Mouse (Mus musculus) bone marrow, adult 2 months (tissue): ENCODE measurements around the gene Cnpy2. TPM values are rescaled to one million over a fixed set of nuclear protein-coding genes. Genes with fewer than 3 reads are reported as not detected.

ENCODE experiments used
- H3K27ac ChIP-seq: fragments of 200-500 bp; 2 replicates; pipeline ENCODE4 v1.5.1; 2012; ENCODE audit warnings: low read depth, mild to moderate bottlenecking, control low read depth, inconsistent platforms, low read length; ENCODE audit not compliant: control insufficient read depth, poor library complexity, insufficient read depth
- H3K4me1 ChIP-seq: fragments of 200-500 bp; 2 replicates; pipeline ENCODE4 v1.6.1; 2011; ENCODE audit warnings: low read length; ENCODE audit not compliant: control insufficient read depth, insufficient read depth
- H3K4me3 ChIP-seq: fragments of 200-500 bp; replicated peaks from 2 replicates; pipeline ENCODE3; 2011; ENCODE audit warnings: mild to moderate bottlenecking, low read depth, low read length, control low read depth; ENCODE audit not compliant: control insufficient read depth
- CTCF ChIP-seq: fragments of 200-500 bp; IDR thresholded peaks from 2 replicates; pipeline ENCODE4 v1.5.1; 2011; ENCODE audit warnings: low read length, control low read depth; ENCODE audit not compliant: control insufficient read depth, insufficient read depth
- POLR2A ChIP-seq: fragments of 200-500 bp; IDR thresholded peaks from 2 replicates; pipeline ENCODE4 v1.6.1; 2011; ENCODE audit warnings: low read depth, mild to moderate bottlenecking, control low read depth, low read length, borderline replicate concordance; ENCODE audit not compliant: control insufficient read depth
- WGBS: fragments of 180-500 bp; shearing (Covaris S2); methylation state at CpG from one replicate; pipeline ENCODE4 v1.1.7; 2018; 5-methylcytosine and 5-hydroxymethylcytosine counted together
- polyA plus RNA-seq: library from polyadenylated mRNA; stranded (reverse); fragments of >200 nt; gene quantifications from 2 replicates; pipeline ENCODE4 v1.2.4, GENCODE M21; 2011; ENCODE audit warnings: low replicate concordance; ENCODE audit not compliant: missing spikeins, insufficient read depth, insufficient read length

Cnpy2 gene
- polyA plus RNA-seq, 1 experiment = 52.5 TPM

GRCm38 (mm10) chr10:128302785-128303125 lies 19.5 kb upstream of the Cnpy2 start:
- Histone ChIP-seq H3K4me3 (peak overlapping the region; percentile 65), H3K27ac (peak overlapping the region; percentile 73), H3K4me1 (peaks cover 4% of the 10 kb centered on the region; the same call in 1 of the 2 replicates)
- WGBS = 0% methylated on average over 9 of the region's 9 CpGs
- TF ChIP-seq CTCF (no peak), POLR2A (no peak)

DNA sequence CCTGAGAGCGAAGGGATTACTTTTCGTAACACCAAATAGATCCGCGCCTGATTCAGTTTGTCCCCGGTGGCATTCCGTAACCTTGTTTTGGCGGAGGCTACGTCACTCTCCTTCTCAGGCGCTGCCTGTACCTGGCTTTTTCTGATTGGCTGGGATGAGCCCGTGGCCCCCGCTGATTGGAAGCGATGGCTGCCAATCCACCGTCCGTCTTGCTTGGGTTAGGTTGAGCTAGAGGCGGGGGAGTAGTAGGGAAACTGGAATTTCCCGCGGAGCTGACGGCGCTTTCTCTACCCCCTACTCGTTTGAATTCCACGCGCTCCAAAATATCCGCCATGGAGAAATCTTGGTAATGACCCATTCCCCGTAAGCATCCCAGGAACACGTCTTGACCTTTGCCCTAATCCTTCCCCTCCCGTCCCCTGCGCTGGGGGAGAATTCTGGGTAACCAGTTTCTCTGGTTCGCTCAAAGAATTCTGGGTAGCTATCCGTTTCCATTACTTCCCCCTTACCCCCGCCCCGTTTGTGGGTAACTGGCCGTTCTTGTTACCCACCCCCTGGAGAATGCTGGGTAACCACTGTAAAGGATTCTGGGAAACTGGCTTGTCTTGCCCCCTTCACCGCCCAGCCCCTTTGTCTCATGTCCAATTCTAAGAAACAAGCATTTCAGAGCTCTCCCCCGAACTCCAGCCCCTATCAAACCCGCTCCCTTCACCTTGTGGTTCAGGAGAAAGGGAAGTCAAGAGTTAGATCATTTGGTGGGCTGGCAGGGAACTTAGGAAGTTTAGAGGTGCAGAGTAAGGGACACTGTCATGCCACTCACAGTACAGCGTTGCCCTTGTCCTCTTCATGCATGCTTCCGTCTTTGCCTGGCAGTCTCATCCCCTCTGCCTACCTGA lies 18.9 kb upstream of the Cnpy2 start, which contains the start of gene Pan2:
Gene Pan2, plus strand, starts transcription at position 210 of the 896 bp plus-strand sequence.
- under 1% methylated on average over 37 of the region's 37 CpGs for WGBS
- Histone ChIP-seq H3K4me1 (peaks cover 3% of the 10 kb centered on the region; the same call in 1 of the 2 replicates), H3K27ac (peak within 1 kb of the TSS; percentile 88), H3K4me3 (peak within 1 kb of the TSS; percentile 80)
- TF ChIP-seq POLR2A (peak; percentile 69; the same call in 1 of the 2 replicates), CTCF (no peak)

- H3K4me3 ChIP-seq = no peak overlapping the region
- no peak overlapping the region for H3K27ac ChIP-seq
- TF ChIP-seq CTCF (no peak), POLR2A (no peak)
- no peaks in the 10 kb centered on the region for H3K4me1 ChIP-seq
- 89% methylated on average over 7 of the region's 7 CpGs for WGBS
Observed at GRCm38 (mm10) chr10:128309654-128310053, 12.6 kb upstream of the Cnpy2 start.

DNA sequence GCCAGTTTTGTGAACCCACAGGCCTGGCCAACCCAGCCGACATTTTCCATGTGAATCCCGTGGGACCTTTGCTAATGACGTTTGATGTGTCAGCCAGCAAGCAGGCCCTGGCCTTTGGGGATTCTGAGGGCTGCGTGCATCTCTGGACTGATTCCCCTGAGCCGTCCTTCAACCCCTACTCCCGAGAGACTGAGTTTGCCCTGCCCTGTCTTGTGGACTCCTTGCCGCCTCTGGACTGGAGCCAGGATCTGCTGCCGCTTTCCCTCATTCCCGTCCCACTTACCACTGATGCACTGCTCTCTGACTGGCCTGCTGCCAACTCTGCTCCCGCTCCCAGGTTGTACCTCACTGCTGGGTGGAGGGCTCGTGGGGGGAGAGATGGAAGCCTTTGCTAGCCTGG lies 12.1 kb upstream of the Cnpy2 start:
- 79% methylated on average over 11 of the region's 11 CpGs for WGBS
- TF ChIP-seq POLR2A (no peak), CTCF (no peak)
- Histone ChIP-seq H3K27ac (no peak overlapping the region), H3K4me1 (no peaks in the 10 kb centered on the region), H3K4me3 (no peak overlapping the region)

DNA sequence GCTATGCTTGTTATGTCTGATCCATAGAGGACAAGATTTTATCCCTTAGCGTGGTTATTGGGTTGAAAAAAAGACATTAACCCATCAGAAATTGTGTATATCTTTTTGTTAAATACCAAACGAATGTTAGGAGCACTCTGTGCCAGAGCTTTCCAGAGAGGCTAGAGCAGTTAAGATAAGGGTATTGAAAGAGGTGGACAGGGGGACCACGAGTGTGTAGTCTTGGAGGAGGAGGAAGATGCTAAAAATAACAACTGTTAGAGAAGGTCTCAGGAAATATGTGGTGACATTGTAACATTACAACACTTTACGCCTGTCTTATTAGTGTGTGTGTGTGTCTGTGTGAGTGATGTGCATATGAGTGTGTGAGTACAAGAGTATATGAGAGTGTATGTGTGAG lies 11.4 kb upstream of the Cnpy2 start:
- H3K27ac ChIP-seq = no peak overlapping the region
- TF ChIP-seq POLR2A = no peak
- no peak for TF ChIP-seq CTCF
- no peak overlapping the region for H3K4me3 ChIP-seq
- WGBS = 43% methylated on average over 4 of the region's 4 CpGs
- no peaks in the 10 kb centered on the region for H3K4me1 ChIP-seq

DNA sequence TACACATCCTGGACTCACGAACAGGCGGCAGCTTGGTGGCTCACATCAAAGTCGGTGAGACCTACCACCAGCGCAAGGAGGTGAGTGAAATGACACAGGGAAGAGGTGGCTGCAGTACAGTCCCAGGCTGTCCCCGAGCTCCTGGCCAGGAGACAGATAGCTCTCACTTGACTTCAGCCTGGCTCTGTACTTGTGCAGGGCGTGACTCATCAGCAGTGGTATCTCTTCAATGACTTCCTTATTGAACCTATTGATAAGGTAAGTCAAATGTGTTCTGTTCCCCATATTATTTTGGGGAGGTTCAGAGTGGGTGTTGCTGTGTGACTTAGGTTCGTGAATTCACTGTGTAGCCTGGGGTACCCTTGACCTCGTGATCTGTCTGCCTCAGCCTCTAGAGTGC lies 6.7 kb upstream of the Cnpy2 start:
- no peak overlapping the region for H3K27ac ChIP-seq

DNA sequence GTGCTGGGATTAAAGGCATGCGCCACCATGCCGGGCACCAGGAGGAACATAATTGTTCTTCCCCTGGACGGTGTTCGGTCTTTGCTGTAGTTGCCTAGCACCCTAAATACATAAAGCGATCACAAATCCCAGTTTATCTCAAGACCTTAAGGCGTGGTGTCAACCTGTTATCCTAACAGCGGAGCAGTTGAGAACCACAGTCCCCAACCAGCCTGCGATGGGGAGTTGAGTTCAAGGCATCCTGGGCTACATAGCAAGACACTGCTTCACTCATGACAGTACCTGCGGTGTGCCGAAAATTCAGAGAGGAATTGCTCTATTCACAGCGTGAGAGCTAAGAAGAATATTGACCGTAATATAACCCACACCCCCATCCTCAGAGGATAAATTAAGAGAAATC lies 618 bp upstream of the Cnpy2 start:
- Histone ChIP-seq H3K4me3 (no peak overlapping the region), H3K4me1 (no peaks in the 10 kb centered on the region; the same call in 1 of the 2 replicates), H3K27ac (no peak overlapping the region)
- 48% methylated on average over 12 of the region's 12 CpGs for WGBS
- no peak for TF ChIP-seq CTCF
- TF ChIP-seq POLR2A = no peak

More for the DNA sequence above, 6.7 kb upstream of the Cnpy2 start:
- 83% methylated on average over 8 of the region's 8 CpGs for WGBS
- TF ChIP-seq POLR2A (no peak), CTCF (no peak)
- Histone ChIP-seq H3K4me1 (no peaks in the 10 kb centered on the region), H3K4me3 (no peak overlapping the region)

DNA sequence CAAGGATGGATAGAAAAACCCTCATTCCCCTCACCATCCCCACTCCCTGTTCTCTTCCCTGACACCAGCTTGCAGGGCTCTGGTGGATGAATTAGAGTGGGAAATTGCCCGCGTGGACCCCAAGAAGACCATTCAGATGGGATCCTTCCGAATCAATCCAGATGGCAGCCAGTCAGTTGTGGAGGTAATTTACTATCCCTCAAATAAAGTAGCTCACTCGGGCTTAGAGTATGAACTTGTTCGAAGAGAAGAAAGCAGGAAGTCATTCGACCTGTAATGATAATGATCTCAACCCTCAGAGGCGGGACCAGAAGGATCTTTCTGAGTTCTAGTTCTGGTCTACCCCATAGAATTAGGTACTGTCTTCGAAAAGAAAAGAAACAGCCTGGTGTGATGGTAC lies 1.3 kb downstream of the Cnpy2 start:
- no peak overlapping the region for H3K27ac ChIP-seq
- no peaks in the 10 kb centered on the region; the same call in 1 of the 2 replicates for H3K4me1 ChIP-seq
- WGBS = 39% methylated on average over 8 of the region's 8 CpGs
- TF ChIP-seq POLR2A (no peak), CTCF (no peak)
- H3K4me3 ChIP-seq = peak overlapping the region; percentile 0
